Mouse (Mus musculus) bone marrow, adult 2 months (tissue): ENCODE results near the gene Pltp. TPM values are rescaled to one million over a fixed set of nuclear protein-coding genes. Genes with fewer than 3 reads are reported as not detected.

ENCODE experiments used
- H3K27ac ChIP-seq: fragments of 200-500 bp; 2 replicates; pipeline ENCODE4 v1.5.1; 2012; ENCODE audit warnings: low read depth, mild to moderate bottlenecking, control low read depth, inconsistent platforms, low read length; ENCODE audit not compliant: control insufficient read depth, poor library complexity, insufficient read depth
- H3K4me1 ChIP-seq: fragments of 200-500 bp; 2 replicates; pipeline ENCODE4 v1.6.1; 2011; ENCODE audit warnings: low read length; ENCODE audit not compliant: control insufficient read depth, insufficient read depth
- H3K4me3 ChIP-seq: fragments of 200-500 bp; replicated peaks from 2 replicates; pipeline ENCODE3; 2011; ENCODE audit warnings: mild to moderate bottlenecking, low read depth, low read length, control low read depth; ENCODE audit not compliant: control insufficient read depth
- CTCF ChIP-seq: fragments of 200-500 bp; IDR thresholded peaks from 2 replicates; pipeline ENCODE4 v1.5.1; 2011; ENCODE audit warnings: low read length, control low read depth; ENCODE audit not compliant: control insufficient read depth, insufficient read depth
- POLR2A ChIP-seq: fragments of 200-500 bp; IDR thresholded peaks from 2 replicates; pipeline ENCODE4 v1.6.1; 2011; ENCODE audit warnings: low read depth, mild to moderate bottlenecking, control low read depth, low read length, borderline replicate concordance; ENCODE audit not compliant: control insufficient read depth
- WGBS: fragments of 180-500 bp; shearing (Covaris S2); methylation state at CpG from one replicate; pipeline ENCODE4 v1.1.7; 2018; 5-methylcytosine and 5-hydroxymethylcytosine counted together
- polyA plus RNA-seq: library from polyadenylated mRNA; stranded (reverse); fragments of >200 nt; gene quantifications from 2 replicates; pipeline ENCODE4 v1.2.4, GENCODE M21; 2011; ENCODE audit warnings: low replicate concordance; ENCODE audit not compliant: missing spikeins, insufficient read depth, insufficient read length

The Pltp gene
- polyA plus RNA-seq, 1 experiment: 6.5 TPM

DNA sequence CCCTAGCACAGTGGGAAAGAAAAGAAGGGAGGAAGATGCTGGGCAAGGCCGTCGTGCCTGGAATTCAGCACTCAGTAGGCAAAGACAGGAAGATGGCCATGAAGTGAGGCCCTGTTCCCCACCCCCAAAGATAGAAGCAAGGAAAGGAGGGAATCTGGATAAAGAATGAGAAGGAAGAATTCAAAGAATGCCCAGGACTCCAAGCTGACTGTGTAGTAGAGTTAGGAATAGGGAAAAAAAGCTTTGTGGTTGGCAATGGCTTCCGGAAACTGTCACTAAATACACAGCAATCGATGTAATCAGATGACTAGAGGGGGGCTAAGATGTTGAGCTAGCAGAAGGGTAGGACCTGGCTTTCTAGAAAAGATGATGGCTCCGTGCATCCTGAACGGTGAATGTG lies 40.3 kb downstream of the Pltp start:
- Histone ChIP-seq H3K27ac (no peak overlapping the region), H3K4me3 (no peak overlapping the region), H3K4me1 (peaks cover 4% of the 10 kb centered on the region)
- TF ChIP-seq CTCF (no peak), POLR2A (no peak)
- WGBS: 88% methylated on average over 6 of the region's 6 CpGs

DNA sequence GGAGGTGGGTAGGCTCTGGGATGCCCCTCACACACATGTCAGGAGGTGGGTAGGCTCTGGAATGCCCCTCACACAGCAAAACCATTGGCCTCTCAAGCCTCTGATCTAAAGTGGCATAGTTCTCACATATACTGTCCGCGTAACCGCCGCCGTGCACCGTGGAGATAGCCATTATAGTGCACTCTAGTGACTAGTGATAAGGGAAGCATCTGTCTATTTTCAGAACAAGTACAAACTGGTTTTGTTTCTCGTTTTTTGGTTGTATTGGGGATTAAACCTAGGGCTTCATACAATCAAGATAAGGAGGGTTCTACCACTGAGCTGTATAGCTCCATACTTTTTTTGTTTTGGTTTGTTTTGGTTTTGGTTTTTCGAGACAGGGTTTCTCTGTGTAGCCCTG lies 41.7 kb downstream of the Pltp start:
- TF ChIP-seq CTCF (no peak), POLR2A (no peak)
- H3K4me1 ChIP-seq: peaks cover 4% of the 10 kb centered on the region
- no peak overlapping the region for H3K4me3 ChIP-seq
- WGBS: 66% methylated on average over 8 of the region's 8 CpGs
- H3K27ac ChIP-seq: peak overlapping the region; percentile 69

DNA sequence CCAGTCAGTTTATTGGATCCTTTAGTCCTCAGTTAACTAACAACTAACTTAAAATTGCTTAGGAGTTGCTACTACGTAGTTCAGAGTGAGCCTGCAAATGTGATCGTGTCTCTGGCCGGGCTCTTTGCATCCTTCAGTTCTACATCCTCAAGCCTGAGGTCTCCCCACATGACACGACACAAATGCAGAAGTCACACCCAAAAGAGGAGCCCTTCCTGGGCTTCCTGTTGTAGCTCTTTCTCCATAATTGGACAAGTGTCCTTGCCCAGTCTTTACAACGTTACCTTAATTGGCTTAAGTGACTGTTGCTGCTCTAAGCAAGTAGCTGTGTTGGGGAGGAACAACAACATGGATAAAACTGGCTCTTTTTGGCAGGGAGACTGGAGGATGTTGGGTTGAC lies 42.2 kb downstream of the Pltp start:
- 34% methylated on average over 5 of the region's 5 CpGs for WGBS
- Histone ChIP-seq H3K27ac (peak overlapping the region; percentile 69), H3K4me1 (peaks cover 4% of the 10 kb centered on the region), H3K4me3 (no peak overlapping the region)
- TF ChIP-seq POLR2A (no peak), CTCF (no peak)

GRCm38 (mm10) chr2:164813557-164813956 lies 44.0 kb downstream of the Pltp start:
- H3K4me3 ChIP-seq: no peak overlapping the region
- WGBS: 80% methylated on average over 2 of the region's 2 CpGs
- TF ChIP-seq POLR2A (no peak), CTCF (no peak)
- H3K4me1 ChIP-seq: peaks cover 4% of the 10 kb centered on the region
- H3K27ac ChIP-seq: no peak overlapping the region

- Histone ChIP-seq H3K27ac (no peak overlapping the region), H3K4me3 (no peak overlapping the region), H3K4me1 (peaks cover 3% of the 10 kb centered on the region; the same call in 1 of the 2 replicates)
- WGBS: 82% methylated on average over 7 of the region's 7 CpGs
- TF ChIP-seq POLR2A (no peak), CTCF (no peak)
These were observed 50.9 kb downstream of the Pltp start for GRCm38 (mm10) chr2:164806614-164807013.

- TF ChIP-seq CTCF (no peak), POLR2A (no peak)
- Histone ChIP-seq H3K4me1 (peaks cover 3% of the 10 kb centered on the region; the same call in 1 of the 2 replicates), H3K27ac (peak overlapping the region; percentile 96), H3K4me3 (peak overlapping the region; percentile 88)
- under 1% methylated on average over 21 of the region's 21 CpGs for WGBS
These were observed 52.2 kb downstream of the Pltp start for GRCm38 (mm10) chr2:164805332-164805718.

GRCm38 (mm10) chr2:164804533-164805331 lies 52.8 kb downstream of the Pltp start, which contains the start of the genes Acot8 and Zswim3:
TSS of gene Acot8 (minus strand) at chr2:164804882.
TSS of gene Zswim3 (plus strand) at chr2:164805098.
- TF ChIP-seq POLR2A: peak; percentile 94
- TF ChIP-seq CTCF: no peak; the same call in 1 of the 2 replicates
- peak within 1 kb of the TSS; percentile 96 for H3K27ac ChIP-seq
- peaks cover 3% of the 10 kb centered on the region; the same call in 1 of the 2 replicates for H3K4me1 ChIP-seq
- under 1% methylated on average over 47 of the region's 47 CpGs for WGBS
- peak within 1 kb of the TSS; percentile 91 for H3K4me3 ChIP-seq

DNA sequence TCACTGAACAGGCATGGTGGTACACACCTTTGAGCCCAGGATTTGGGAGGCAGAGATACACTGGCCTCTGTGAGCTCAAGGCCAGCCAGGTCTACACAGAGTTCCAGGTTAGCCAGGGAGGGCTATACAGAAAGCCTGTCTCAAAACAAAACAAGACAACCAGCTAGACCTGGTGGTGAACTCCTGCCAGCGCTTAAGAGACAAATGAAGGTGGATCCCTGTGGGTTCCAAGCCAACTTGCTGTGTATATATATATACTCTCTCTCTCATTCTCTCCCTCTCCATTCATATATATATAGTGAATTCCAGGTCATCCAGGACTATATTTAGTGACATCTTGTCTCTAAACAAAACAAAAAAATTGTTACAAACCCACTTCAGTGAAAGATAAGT lies 53.6 kb downstream of the Pltp start:
- H3K4me3 ChIP-seq: peak overlapping the region; percentile 91
- 67% methylated on average over 1 of the region's 1 CpGs for WGBS
- no peak for TF ChIP-seq POLR2A
- TF ChIP-seq CTCF: no peak
- peaks cover 3% of the 10 kb centered on the region; the same call in 1 of the 2 replicates for H3K4me1 ChIP-seq
- no peak overlapping the region for H3K27ac ChIP-seq
